ENCODE assay signal across 16 mouse cellular contexts in genomic region chr9:28569776-28570175, GRCm38 (mm10).
A peak's percentile ranks its signal among the peaks of the same experiment; 100 is the strongest.
DNase-seq lines count a peak whose midpoint lies in the region; ATAC-seq and TF ChIP-seq lines count a peak whose summit lies in the region.
"Had no signal": no experiment of that assay in that cellular context is flagged by ENCODE, and none has a peak within 500 bp of the region (broad histone marks: within the 10 kb centered on the region; RNA-seq: fewer than 3 reads in every experiment).

No protein-coding gene starts in this region.

- no peak overlapping the region for H3K4me2 ChIP-seq in kidney, postnatal 0 days (ENCODE audit: low read length)
- no peak overlapping the region for H3K4me2 ChIP-seq in kidney, embryonic 14.5 days (replicated peaks; ENCODE audit: low read depth, low read length)
- no peak overlapping the region for H3K4me2 ChIP-seq in midbrain, postnatal 0 days (ENCODE audit: low read depth, low read length, poor library complexity, severe bottlenecking)
- H3K4me2 ChIP-seq: hindbrain, embryonic 12.5 days; lung, embryonic 15.5 days; neural tube, embryonic 15.5 days had no signal

- WGBS in cerebellum, adult 2 months, result 57% methylated on average over 2 of the region's 2 CpGs
- 29% methylated on average over 2 of the region's 2 CpGs for WGBS in kidney, postnatal 0 days
- WGBS in kidney, embryonic 14.5 days, result 36% methylated on average over 2 of the region's 2 CpGs
- 45% methylated on average over 2 of the region's 2 CpGs for WGBS in midbrain, postnatal 0 days

- H3K27ac ChIP-seq in cerebellum, adult 2 months (ENCODE audit: insufficient read depth, low read length), result peak overlapping the region; percentile 89; the same call in 1 of the 2 replicates
- H3K27ac ChIP-seq in kidney, postnatal 0 days, result no peak overlapping the region
- no peak overlapping the region for H3K27ac ChIP-seq in kidney, embryonic 14.5 days (ENCODE audit: low read depth, low read length)
- H3K27ac ChIP-seq in midbrain, postnatal 0 days (ENCODE audit: low read depth, low read length), result peak overlapping the region; percentile 51; the same call in 1 of the 2 replicates
- H3K27ac ChIP-seq: forebrain, embryonic 10.5 days; heart, embryonic 15.5 days; hindbrain, embryonic 12.5 days; lung, embryonic 15.5 days had no signal

- no peak for DNase-seq in cerebellum, adult 2 months
- no peak for DNase-seq in cerebellum, postnatal 10 days
- peak; percentile 30 for DNase-seq in kidney, postnatal 0 days (ENCODE audit: low spot score)
- peak; percentile 55 for DNase-seq in right cerebral cortex, adult 18-20 months
- DNase-seq in right cerebral cortex, postnatal 4 days, result no peak
- DNase-seq in midbrain, postnatal 0 days (ENCODE audit: low spot score), result no peak
- no peak for DNase-seq in adrenal gland, adult 2 months
- DNase-seq: kidney, postnatal 25 days; thymus, postnatal 4 days had no signal

- no peak overlapping the region for H3K9ac ChIP-seq in kidney, postnatal 0 days (ENCODE audit: low read depth, low read length)
- H3K9ac ChIP-seq in kidney, embryonic 14.5 days (ENCODE audit: low read depth, low read length), result no peak overlapping the region
- no peak overlapping the region for H3K9ac ChIP-seq in midbrain, postnatal 0 days (replicated peaks; ENCODE audit: low read length, poor library complexity, severe bottlenecking)
- H3K9ac ChIP-seq: heart, embryonic 15.5 days; hindbrain, embryonic 12.5 days; lung, embryonic 15.5 days; neural tube, embryonic 15.5 days had no signal

- ATAC-seq in kidney, postnatal 0 days (replicated peaks; ENCODE audit: low FRiP score, low read depth), result no peak
- no peak for ATAC-seq in kidney, embryonic 14.5 days (ENCODE audit: low FRiP score, low TSS enrichment)
- ATAC-seq in midbrain, postnatal 0 days (ENCODE audit: low FRiP score), result no peak
- ATAC-seq: activated CD4-positive, CD25-positive, alpha-beta regulatory T cell, adult 4 months had no signal

- TF ChIP-seq POLR2A in cerebellum, adult 2 months (IDR thresholded peaks at IDR 0.05; ENCODE audit: borderline replicate concordance, insufficient read depth, low read length), result no peak

- no peak overlapping the region for H3K4me3 ChIP-seq in cerebellum, adult 2 months (replicated peaks; ENCODE audit: insufficient read depth, low read depth, low read length)
- no peak overlapping the region for H3K4me3 ChIP-seq in kidney, postnatal 0 days (replicated peaks; ENCODE audit: low read depth, low read length)
- no peak overlapping the region for H3K4me3 ChIP-seq in kidney, embryonic 14.5 days (ENCODE audit: low read length)
- no peak overlapping the region for H3K4me3 ChIP-seq in midbrain, postnatal 0 days (ENCODE audit: low read depth, low read length)
- H3K4me3 ChIP-seq: forebrain, embryonic 10.5 days; heart, embryonic 15.5 days; hindbrain, embryonic 12.5 days; lung, embryonic 15.5 days; neural tube, embryonic 15.5 days had no signal

- H3K4me1 ChIP-seq in cerebellum, adult 2 months (ENCODE audit: control insufficient read depth, insufficient read depth, low read length), result peaks cover 17% of the 10 kb centered on the region; the same call in 1 of the 2 replicates
- no peaks in the 10 kb centered on the region; the same call in 1 of the 2 replicates for H3K4me1 ChIP-seq in kidney, postnatal 0 days (replicated peaks; ENCODE audit: insufficient read depth, low read length)
- H3K4me1 ChIP-seq in kidney, embryonic 14.5 days (ENCODE audit: control insufficient read depth, insufficient read depth, low read length), result peaks cover 8% of the 10 kb centered on the region; the same call in 1 of the 2 replicates
- peaks cover 14% of the 10 kb centered on the region; the same call in 1 of the 2 replicates for H3K4me1 ChIP-seq in midbrain, postnatal 0 days (ENCODE audit: insufficient read depth, low read length)

- H3K27me3 ChIP-seq in cerebellum, adult 2 months (ENCODE audit: control insufficient read depth, insufficient read depth, low read length), result no peaks in the 10 kb centered on the region
- H3K27me3 ChIP-seq in kidney, postnatal 0 days (ENCODE audit: insufficient read depth, low read length), result no peaks in the 10 kb centered on the region
- no peaks in the 10 kb centered on the region for H3K27me3 ChIP-seq in kidney, embryonic 14.5 days (ENCODE audit: control insufficient read depth, insufficient read depth, low read length)
- no peaks in the 10 kb centered on the region for H3K27me3 ChIP-seq in midbrain, postnatal 0 days (ENCODE audit: insufficient read depth, low read length)
- H3K27me3 ChIP-seq: heart, embryonic 15.5 days; hindbrain, embryonic 12.5 days; lung, embryonic 15.5 days; neural tube, embryonic 15.5 days had no signal

- no peaks in the 10 kb centered on the region for H3K9me3 ChIP-seq in kidney, postnatal 0 days (replicated peaks; ENCODE audit: low read length)
- no peaks in the 10 kb centered on the region for H3K9me3 ChIP-seq in kidney, embryonic 14.5 days (ENCODE audit: control insufficient read depth, low read length)
- no peaks in the 10 kb centered on the region for H3K9me3 ChIP-seq in midbrain, postnatal 0 days (ENCODE audit: low read length)
- H3K9me3 ChIP-seq: forebrain, embryonic 10.5 days; heart, embryonic 15.5 days; hindbrain, embryonic 12.5 days; lung, embryonic 15.5 days; neural tube, embryonic 15.5 days had no signal

- no peaks in the 10 kb centered on the region for H3K36me3 ChIP-seq in kidney, postnatal 0 days (ENCODE audit: insufficient read depth, low read length)
- H3K36me3 ChIP-seq in kidney, embryonic 14.5 days (ENCODE audit: control insufficient read depth, insufficient read depth, low read length), result no peaks in the 10 kb centered on the region
- no peaks in the 10 kb centered on the region for H3K36me3 ChIP-seq in midbrain, postnatal 0 days (ENCODE audit: insufficient read depth, low read length)
- H3K36me3 ChIP-seq: forebrain, embryonic 10.5 days; heart, embryonic 15.5 days; hindbrain, embryonic 12.5 days; lung, embryonic 15.5 days; neural tube, embryonic 15.5 days had no signal

- no peak for TF ChIP-seq CTCF in cerebellum, adult 2 months (IDR thresholded peaks at IDR 0.05; ENCODE audit: borderline replicate concordance, insufficient read depth, low read depth, low read length)
- no peak for TF ChIP-seq CTCF in kidney, postnatal 0 days (IDR thresholded peaks at IDR 0.05; ENCODE audit: low read depth)
- no peak for TF ChIP-seq CTCF in midbrain, postnatal 0 days (IDR thresholded peaks at IDR 0.05)

Comparison
In these comparisons a context has a peak if more than half of its experiments do, and no peak if none do; other contexts are left out.
1. DNase-seq: peak in kidney, postnatal 0 days (single experiment) and right cerebral cortex, adult 18-20 months (single experiment); none in cerebellum, adult 2 months (0 of 2), cerebellum, postnatal 10 days (0 of 2), right cerebral cortex, postnatal 4 days (single experiment), midbrain, postnatal 0 days (single experiment) and adrenal gland, adult 2 months (single experiment).
2. H3K27ac ChIP-seq: peak in cerebellum, adult 2 months (single experiment) and midbrain, postnatal 0 days (single experiment); none in kidney, postnatal 0 days (single experiment) and kidney, embryonic 14.5 days (single experiment).